Mouse (Mus musculus): ENCODE results near the gene Best3.

GRCm38 (mm10) chr10:116996236-116996600 is 10.1 kb downstream of the Best3 start:
- TF ChIP-seq CTCF (IDR thresholded peaks at IDR 0.05; ENCODE audit: low read depth) (no peak), EP300 (IDR thresholded peaks at IDR 0.05; ENCODE audit: low read depth) (peak; percentile 59; the same call in 1 of the 2 replicates)
